Mouse (Mus musculus) R1 (cell line): Measurements from ENCODE around the gene Klf2.

Experiments
- DNase-seq: peaks from one replicate; pipeline ENCODE4 v3.0.0-alpha.2; 2018; ENCODE audit warnings: low read depth, low spot score

Gene Klf2

GRCm38 (mm10) chr8:72318801-72319322 lies at the start of gene Klf2:
TSS of gene Klf2 (plus strand) at chr8:72319033.
- DNase-seq: peak; percentile 98

GRCm38 (mm10) chr8:72270606-72271005 lies 48.2 kb upstream of the Klf2 start:
- no peak for DNase-seq

- DNase-seq: peak; percentile 63
These were observed 47.7 kb upstream of the Klf2 start for GRCm38 (mm10) chr8:72271051-72271660.

GRCm38 (mm10) chr8:72271691-72272090 lies 47.1 kb upstream of the Klf2 start:
- peak; percentile 82 for DNase-seq

- peak; percentile 84 for DNase-seq
These were observed 46.5 kb upstream of the Klf2 start for GRCm38 (mm10) chr8:72272361-72272760.

- no peak for DNase-seq
These were observed 45.6 kb upstream of the Klf2 start for GRCm38 (mm10) chr8:72273111-72273770.

- DNase-seq: no peak
These were observed 45.0 kb upstream of the Klf2 start for GRCm38 (mm10) chr8:72273807-72274206.

- no peak for DNase-seq
These were observed 41.6 kb upstream of the Klf2 start for GRCm38 (mm10) chr8:72277244-72277643.

GRCm38 (mm10) chr8:72279151-72279550 lies 39.7 kb upstream of the Klf2 start:
- no peak for DNase-seq

- no peak for DNase-seq
These were observed 37.2 kb upstream of the Klf2 start for GRCm38 (mm10) chr8:72281634-72282033.

- no peak for DNase-seq
These were observed 33.5 kb upstream of the Klf2 start for GRCm38 (mm10) chr8:72285285-72285684.

- no peak for DNase-seq
These were observed 29.8 kb upstream of the Klf2 start for GRCm38 (mm10) chr8:72289051-72289450.

GRCm38 (mm10) chr8:72291104-72291503 lies 27.7 kb upstream of the Klf2 start:
- no peak for DNase-seq

GRCm38 (mm10) chr8:72293309-72293708 lies 25.5 kb upstream of the Klf2 start:
- DNase-seq: no peak

GRCm38 (mm10) chr8:72295125-72295524 lies 23.7 kb upstream of the Klf2 start:
- no peak for DNase-seq

- no peak for DNase-seq
These were observed 23.2 kb upstream of the Klf2 start for GRCm38 (mm10) chr8:72295679-72296078.

- DNase-seq: no peak
These were observed 22.3 kb upstream of the Klf2 start for GRCm38 (mm10) chr8:72296561-72296960.

- DNase-seq: no peak
These were observed 19.9 kb upstream of the Klf2 start for GRCm38 (mm10) chr8:72298928-72299327.

- no peak for DNase-seq
These were observed 18.0 kb upstream of the Klf2 start for GRCm38 (mm10) chr8:72300654-72301400.

GRCm38 (mm10) chr8:72301497-72301896 lies 17.3 kb upstream of the Klf2 start:
- no peak for DNase-seq

- DNase-seq: no peak
These were observed 15.7 kb upstream of the Klf2 start for GRCm38 (mm10) chr8:72302986-72303612.

GRCm38 (mm10) chr8:72303633-72304032 lies 15.2 kb upstream of the Klf2 start:
- no peak for DNase-seq
